Mouse (Mus musculus) G1E (cell line): ENCODE results near the gene Prkcb.

Experiments used
- CTCF ChIP-seq: IDR thresholded peaks from 2 replicates; pipeline ENCODE4 v1.5.1; 2012; ENCODE audit warnings: low read depth, low read length, inconsistent platforms, mixed read lengths
- GATA2 ChIP-seq: IDR thresholded peaks from 2 replicates; pipeline ENCODE4 v1.6.1; 2012; ENCODE audit warnings: low read depth, low read length, inconsistent platforms, borderline replicate concordance
- TAL1 ChIP-seq: conservative IDR thresholded peaks from 2 replicates; pipeline ENCODE4 v1.6.1; 2012; ENCODE audit warnings: low read depth, low read length, inconsistent platforms, mixed read lengths

GRCm38 (mm10) chr7:122649306-122649705 lies 360.8 kb downstream of the Prkcb start:
- TF ChIP-seq CTCF, result no peak
- TF ChIP-seq TAL1, result no peak
- TF ChIP-seq GATA2, result no peak
